Mouse (Mus musculus) limb, embryonic 11.5 days (tissue): Measurements from ENCODE around the gene Cyb5b. TPM values are rescaled to one million over a fixed set of nuclear protein-coding genes. Genes with fewer than 3 reads are reported as not detected.

ENCODE experiments used
- ATAC-seq: fragments of 200-750 bp; cut with Nextera tagmentation; 2 replicates; pipeline ENCODE4 v1.8.0; 2017; ENCODE audit warnings: low read depth; ENCODE audit not compliant: insufficient number of reproducible peaks, low FRiP score, low TSS enrichment
- DNase-seq: peaks from one replicate; pipeline ENCODE4 v3.0.0-alpha.2; 2015; ENCODE audit warnings: low spot score
- H3K27ac ChIP-seq: fragments of 300-500 bp; sonication (generic); replicated peaks from 2 replicates; pipeline ENCODE4 v1.5.1; 2014; ENCODE audit warnings: low read depth, mild to moderate bottlenecking, low read length
- H3K27me3 ChIP-seq: fragments of 300-500 bp; sonication (generic); 2 replicates; pipeline ENCODE4 v1.6.1; 2014; ENCODE audit warnings: mild to moderate bottlenecking, low read length, mixed read lengths; ENCODE audit not compliant: control insufficient read depth, insufficient read depth
- H3K36me3 ChIP-seq: fragments of 300-500 bp; sonication (generic); 2 replicates; pipeline ENCODE4 v1.6.1; 2014; ENCODE audit warnings: mild to moderate bottlenecking, low read length, moderate library complexity, mixed read lengths; ENCODE audit not compliant: control insufficient read depth, insufficient read depth
- H3K4me1 ChIP-seq: fragments of 300-500 bp; sonication (generic); 2 replicates; pipeline ENCODE4 v1.6.1; 2014; ENCODE audit warnings: low read length, mixed read lengths; ENCODE audit not compliant: control insufficient read depth, insufficient read depth
- H3K4me2 ChIP-seq: fragments of 300-500 bp; sonication (generic); 2 replicates; pipeline ENCODE4 v1.6.1; 2014; ENCODE audit warnings: low read depth, mild to moderate bottlenecking, moderate library complexity; ENCODE audit not compliant: severe bottlenecking
- H3K4me3 ChIP-seq: fragments of 300-500 bp; sonication (generic); 2 replicates; pipeline ENCODE4 v1.5.1; 2014; ENCODE audit warnings: low read depth, low read length
- H3K9ac ChIP-seq: fragments of 300-500 bp; sonication (generic); 2 replicates; pipeline ENCODE4 v1.6.1; 2014; ENCODE audit warnings: mild to moderate bottlenecking, low read length
- H3K9me3 ChIP-seq: fragments of 300-500 bp; sonication (generic); 2 replicates; pipeline ENCODE4 v1.6.1; 2016; ENCODE audit warnings: low read length; ENCODE audit not compliant: control insufficient read depth
- WGBS: fragments of 180-500 bp; shearing (Covaris S2); extraction: QIAGEN DNeasy Blood & Tissue Kit; methylation state at CpG from one replicate; pipeline ENCODE4 v1.1.7; 2014; 5-methylcytosine and 5-hydroxymethylcytosine counted together
- polyA plus RNA-seq: library from polyadenylated mRNA; unstranded; fragments of >200 nt; fragmentation: Nextera tagmentation; extraction: Ambion mirVana; gene quantifications from 2 replicates; pipeline ENCODE4 v1.2.1, GENCODE M21; 2014

Gene Cyb5b
- polyA plus RNA-seq, 1 experiment from 2014 or later = 116 TPM

DNA sequence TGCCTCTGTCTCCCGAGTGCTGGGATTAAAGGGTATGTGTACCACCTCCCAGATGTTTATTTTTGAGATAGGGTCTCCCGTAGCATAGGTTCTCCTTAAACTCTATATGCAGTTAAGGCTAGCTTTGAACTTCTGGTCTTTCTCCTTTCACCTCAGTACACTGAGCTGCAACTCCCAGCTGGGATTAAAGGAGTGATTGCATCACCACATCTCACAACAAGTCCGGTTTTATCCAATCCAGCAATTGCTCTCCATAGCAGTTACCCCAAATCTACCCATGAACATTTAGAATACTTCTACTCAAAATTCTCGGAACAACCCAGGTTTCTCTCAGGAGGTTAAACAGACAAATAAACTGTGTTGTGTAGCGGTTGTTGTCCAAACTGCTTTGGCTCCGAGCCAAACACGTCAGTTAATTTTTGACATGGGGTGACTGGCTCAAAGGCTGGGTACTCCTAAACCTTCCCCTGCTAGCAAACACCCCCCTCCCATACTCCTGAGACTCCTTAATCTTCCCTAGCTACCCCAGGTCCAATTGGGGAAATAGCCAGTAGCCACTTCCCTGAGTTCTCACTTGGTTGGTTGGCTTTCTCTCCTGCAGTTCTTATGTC, 28.7 kb upstream of the Cyb5b start:
- Histone ChIP-seq H3K27me3 (no peaks in the 10 kb centered on the region), H3K4me1 (0 out of 2 replicates have a peak, but pooled peaks cover 6% of the 10 kb centered on the region), H3K36me3 (no peaks in the 10 kb centered on the region), H3K4me2 (no peak overlapping the region), H3K9me3 (no peaks in the 10 kb centered on the region), H3K4me3 (no peak overlapping the region), H3K9ac (no peak overlapping the region), H3K27ac (no peak overlapping the region)
- 93% methylated on average over 7 of the region's 7 CpGs for WGBS
- ATAC-seq (no peak), DNase-seq (no peak)

DNA sequence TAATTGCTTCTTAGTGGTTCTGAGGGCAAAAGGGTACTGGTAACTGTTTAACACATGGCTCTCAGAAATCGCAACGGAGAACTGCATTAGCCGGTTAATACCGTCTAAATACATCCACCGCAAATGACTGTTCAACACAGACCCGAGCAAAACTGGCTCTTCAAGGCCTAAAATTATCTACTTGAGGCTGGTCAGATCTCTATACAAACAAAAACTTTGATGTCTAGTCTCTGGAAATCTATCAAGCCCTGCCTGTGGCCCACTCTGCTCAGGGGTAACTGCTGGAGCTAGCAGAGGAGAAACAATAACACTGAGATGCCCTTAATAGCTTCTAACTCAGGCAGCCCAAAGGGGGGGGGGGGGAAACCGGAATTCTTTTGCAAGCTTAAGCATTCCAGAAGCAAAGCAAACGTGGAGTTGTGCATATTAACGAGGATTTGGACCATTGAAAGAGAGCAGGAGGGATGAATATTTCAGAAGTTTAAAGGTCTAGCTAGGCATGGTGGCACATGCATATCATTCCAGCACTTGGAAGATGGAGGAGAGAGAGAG, 27.3 kb upstream of the Cyb5b start:
- Histone ChIP-seq H3K27ac (no peak overlapping the region), H3K4me1 (0 out of 2 replicates have a peak, but pooled peaks cover 6% of the 10 kb centered on the region), H3K9ac (no peak overlapping the region), H3K27me3 (no peaks in the 10 kb centered on the region), H3K9me3 (no peaks in the 10 kb centered on the region), H3K4me3 (no peak overlapping the region), H3K4me2 (no peak overlapping the region), H3K36me3 (no peaks in the 10 kb centered on the region)
- ATAC-seq = no peak
- no peak for DNase-seq
- WGBS = 22% methylated on average over 9 of the region's 9 CpGs

DNA sequence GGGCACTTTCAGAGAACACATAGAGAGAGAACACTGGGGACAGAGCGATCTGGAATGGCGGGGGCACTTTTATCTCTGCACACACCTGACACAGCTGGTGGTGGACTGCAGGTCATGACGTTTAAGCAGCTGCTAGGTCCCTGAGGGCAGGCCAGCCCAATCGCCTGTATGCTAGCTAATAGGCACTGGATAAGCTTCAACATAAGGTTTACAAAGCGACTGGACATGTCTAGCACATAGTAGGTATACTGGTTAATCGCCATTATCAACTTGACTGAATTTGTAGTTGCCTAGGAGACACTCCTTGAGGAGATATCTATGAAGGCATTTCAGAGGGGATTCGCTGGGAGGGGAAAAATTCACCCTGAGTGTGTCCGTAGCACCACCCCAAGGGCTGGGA, 26.1 kb upstream of the Cyb5b start:
- ATAC-seq (no peak), DNase-seq (no peak)
- Histone ChIP-seq H3K9me3 (no peaks in the 10 kb centered on the region), H3K27ac (no peak overlapping the region), H3K4me1 (0 out of 2 replicates have a peak, but pooled peaks cover 3% of the 10 kb centered on the region), H3K27me3 (no peaks in the 10 kb centered on the region), H3K4me2 (no peak overlapping the region), H3K36me3 (no peaks in the 10 kb centered on the region), H3K4me3 (no peak overlapping the region), H3K9ac (no peak overlapping the region)
- 68% methylated on average over 8 of the region's 8 CpGs for WGBS

DNA sequence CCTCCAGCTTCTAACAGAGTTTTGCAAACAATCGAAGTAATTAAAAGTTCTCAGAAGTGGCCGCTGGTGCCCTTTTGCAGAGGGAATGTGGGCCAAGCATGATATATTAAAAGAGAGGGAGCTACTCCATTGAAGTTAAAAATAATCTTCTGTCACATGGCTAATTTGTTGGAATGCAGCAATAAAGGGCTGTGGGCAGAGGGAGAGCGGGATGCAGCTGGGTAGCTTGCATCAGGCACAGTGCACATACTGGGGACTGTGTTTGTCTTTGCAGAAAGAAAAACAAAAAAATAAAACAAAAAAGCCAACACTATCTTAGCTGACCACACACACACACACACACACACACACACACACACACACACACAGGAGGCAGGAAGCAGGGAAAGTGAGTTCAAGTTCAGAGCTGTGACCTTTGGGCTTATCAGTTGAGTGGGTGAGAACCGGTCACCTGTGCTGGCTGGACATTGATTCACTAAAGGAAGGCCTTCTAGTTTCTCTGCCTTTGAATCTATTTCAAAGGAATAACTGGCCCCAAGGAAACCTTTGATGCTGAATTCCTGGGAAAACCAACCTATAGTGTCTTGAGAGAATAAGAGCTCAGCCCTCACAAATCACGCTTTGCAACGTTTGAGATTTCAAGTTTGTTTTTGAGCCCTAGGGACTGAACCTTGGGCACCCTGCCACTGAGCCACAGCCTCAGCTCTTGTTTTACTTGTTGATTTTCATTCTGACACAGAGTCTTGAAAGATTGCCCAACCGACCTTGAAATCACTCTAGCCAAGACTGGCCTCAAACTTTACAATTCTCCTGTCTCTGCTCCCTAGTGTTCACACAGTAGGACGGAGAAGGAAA, 21.0 kb upstream of the Cyb5b start:
- H3K36me3 ChIP-seq = no peaks in the 10 kb centered on the region
- DNase-seq (no peak), ATAC-seq (no peak)
- no peak overlapping the region for H3K27ac ChIP-seq
- WGBS = 69% methylated on average over 8 of the region's 8 CpGs
- no peak overlapping the region for H3K4me2 ChIP-seq
- no peaks in the 10 kb centered on the region for H3K27me3 ChIP-seq
- no peak overlapping the region for H3K4me3 ChIP-seq
- no peaks in the 10 kb centered on the region for H3K4me1 ChIP-seq
- H3K9me3 ChIP-seq = no peaks in the 10 kb centered on the region
- H3K9ac ChIP-seq = no peak overlapping the region

DNA sequence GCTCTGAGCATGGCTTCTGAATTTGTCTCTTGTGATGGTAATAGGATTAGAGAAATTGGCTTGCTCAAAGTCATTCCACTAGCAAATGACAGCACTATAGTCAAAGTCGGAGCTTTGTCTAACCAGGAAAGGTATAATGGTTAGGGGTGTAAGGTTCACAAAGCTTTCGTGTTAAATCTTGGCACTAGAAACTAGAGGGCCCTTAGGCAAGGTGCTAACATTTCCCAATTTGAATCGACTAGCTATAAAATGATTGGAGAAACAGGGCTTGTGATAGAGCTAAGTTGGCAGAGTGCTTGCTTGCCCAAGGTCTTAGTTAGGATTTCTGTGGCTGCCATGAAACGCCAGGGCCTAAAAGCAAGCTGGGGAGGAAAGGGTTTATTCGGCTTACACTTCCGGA, 20.4 kb upstream of the Cyb5b start:
- DNase-seq = no peak
- Histone ChIP-seq H3K27ac (no peak overlapping the region), H3K36me3 (no peaks in the 10 kb centered on the region), H3K4me1 (no peaks in the 10 kb centered on the region), H3K9ac (no peak overlapping the region), H3K4me2 (no peak overlapping the region), H3K27me3 (no peaks in the 10 kb centered on the region), H3K4me3 (no peak overlapping the region), H3K9me3 (no peaks in the 10 kb centered on the region)
- WGBS = 89% methylated on average over 6 of the region's 6 CpGs
- ATAC-seq = no peak

DNA sequence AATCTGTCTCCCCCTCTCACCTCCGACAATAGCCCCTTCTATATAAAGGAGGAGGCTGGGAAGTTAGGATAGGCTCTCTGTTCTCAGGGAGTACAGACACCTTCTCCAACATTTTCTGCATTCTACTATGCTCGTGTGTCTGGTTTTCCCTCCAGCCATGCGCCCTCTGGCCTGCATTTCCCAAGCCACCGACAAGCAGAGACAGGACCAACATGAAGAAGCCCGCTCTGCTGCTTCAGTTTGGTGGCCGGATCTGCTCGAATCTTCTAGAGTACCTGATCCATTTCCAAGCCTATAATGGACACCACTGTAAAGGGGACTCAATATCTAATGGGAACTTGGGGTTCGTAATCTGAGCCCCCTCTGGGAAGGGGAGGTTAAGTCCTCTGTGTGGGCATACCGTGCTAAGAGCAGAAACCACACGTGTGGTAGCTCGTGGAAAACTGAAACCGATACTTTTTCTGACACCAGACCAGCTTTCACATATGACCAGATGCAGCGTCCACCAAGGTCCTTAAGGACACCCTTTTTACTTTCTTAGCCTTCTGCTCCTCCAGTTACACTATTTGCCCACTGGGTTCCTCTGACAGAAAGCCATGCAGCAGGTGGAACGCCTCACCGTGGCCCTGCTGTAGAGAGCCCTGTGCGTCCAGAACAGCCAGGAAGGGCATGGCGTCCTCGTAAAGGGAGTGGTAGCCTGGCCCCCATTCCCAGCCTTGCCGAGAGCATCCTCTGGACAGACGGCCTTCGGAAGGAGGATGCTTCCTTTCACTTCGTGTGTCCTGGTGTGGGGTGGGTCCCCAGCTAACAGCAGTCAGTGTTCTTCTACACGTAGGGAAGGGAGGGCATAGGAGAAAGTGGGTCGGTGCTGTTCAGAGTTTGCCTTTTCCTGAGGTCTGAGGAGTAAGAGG, 17.6 kb upstream of the Cyb5b start:
- no peaks in the 10 kb centered on the region for H3K4me1 ChIP-seq
- H3K9me3 ChIP-seq = no peaks in the 10 kb centered on the region
- 81% methylated on average over 24 of the region's 24 CpGs for WGBS
- no peak overlapping the region for H3K27ac ChIP-seq
- H3K36me3 ChIP-seq = no peaks in the 10 kb centered on the region
- ATAC-seq (no peak), DNase-seq (no peak)
- H3K4me2 ChIP-seq = no peak overlapping the region
- H3K4me3 ChIP-seq = no peak overlapping the region
- H3K27me3 ChIP-seq = no peaks in the 10 kb centered on the region
- H3K9ac ChIP-seq = no peak overlapping the region

DNA sequence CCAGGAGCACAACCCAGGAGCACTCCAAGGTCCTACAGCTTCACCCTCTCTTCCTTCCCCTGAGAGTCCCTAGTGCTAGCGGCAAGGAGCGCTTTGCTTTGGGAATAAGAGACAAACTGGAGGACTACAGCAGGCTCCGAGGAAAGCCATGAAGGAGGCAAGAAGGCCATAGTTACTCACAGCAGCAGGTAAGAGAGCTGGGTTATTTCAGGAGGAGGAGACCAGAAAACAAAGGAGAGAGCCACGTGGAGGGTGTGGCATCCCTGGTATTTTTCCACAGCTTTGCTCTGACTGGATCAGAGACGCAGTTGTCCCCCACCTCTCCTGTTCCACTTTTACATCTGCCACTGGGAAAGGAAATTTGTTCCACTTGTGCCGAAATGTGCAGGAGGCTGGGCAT, 16.6 kb upstream of the Cyb5b start:
- no peak overlapping the region for H3K27ac ChIP-seq
- no peak for ATAC-seq
- H3K27me3 ChIP-seq = no peaks in the 10 kb centered on the region
- H3K9ac ChIP-seq = no peak overlapping the region
- H3K9me3 ChIP-seq = no peaks in the 10 kb centered on the region
- H3K4me2 ChIP-seq = no peak overlapping the region
- WGBS = 69% methylated on average over 6 of the region's 6 CpGs
- no peaks in the 10 kb centered on the region for H3K4me1 ChIP-seq
- no peak for DNase-seq
- H3K4me3 ChIP-seq = no peak overlapping the region
- H3K36me3 ChIP-seq = no peaks in the 10 kb centered on the region

DNA sequence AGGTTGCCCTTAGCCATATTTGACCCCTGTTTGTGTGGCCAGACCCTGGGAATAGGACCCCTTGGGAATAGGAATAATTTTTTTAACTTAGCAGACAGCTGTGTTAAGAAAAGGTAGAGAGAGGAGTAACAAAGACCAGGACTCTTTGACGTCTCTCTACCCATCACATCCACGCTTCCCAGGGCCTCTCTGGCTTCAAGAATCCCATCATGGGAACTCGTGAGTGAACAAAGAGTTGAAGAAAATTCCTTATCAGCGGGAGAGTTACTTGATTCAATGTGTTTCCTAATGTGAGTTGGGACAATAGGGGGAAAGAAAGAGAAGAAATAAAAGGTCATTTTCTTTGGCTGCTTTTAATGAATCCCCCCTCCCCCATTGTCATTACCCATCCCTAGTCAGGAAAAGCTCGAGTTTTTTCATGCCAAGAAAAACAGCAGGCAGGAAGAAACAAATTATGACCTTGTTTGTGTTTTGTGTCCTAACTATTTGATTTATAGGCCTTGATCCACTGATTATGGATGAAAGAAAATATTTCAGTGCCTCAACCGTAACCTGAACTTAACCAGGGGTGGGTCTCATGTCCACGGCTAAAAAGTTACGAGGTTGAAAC, 14.3 kb upstream of the Cyb5b start:
- WGBS = 33% methylated on average over 8 of the region's 8 CpGs

More for the DNA sequence above, 14.3 kb upstream of the Cyb5b start:
- H3K27me3 ChIP-seq = no peaks in the 10 kb centered on the region
- no peak overlapping the region for H3K9ac ChIP-seq
- DNase-seq = no peak
- no peak for ATAC-seq
- no peaks in the 10 kb centered on the region for H3K9me3 ChIP-seq
- no peak overlapping the region for H3K4me3 ChIP-seq
- no peaks in the 10 kb centered on the region for H3K4me1 ChIP-seq
- H3K4me2 ChIP-seq = no peak overlapping the region
- no peaks in the 10 kb centered on the region for H3K36me3 ChIP-seq
- no peak overlapping the region for H3K27ac ChIP-seq
